Comparison of ENCODE assay signal across 12 mouse cellular contexts in genomic region chr9:115096481-115096880, GRCm38 (mm10).
DNase-seq lines count a peak whose midpoint lies in the region; ATAC-seq and TF ChIP-seq lines count a peak whose summit lies in the region.
"Had no signal": no experiment of that assay in that cellular context is flagged by ENCODE, and none has a peak within 500 bp of the region (broad histone marks: within the 10 kb centered on the region; RNA-seq: fewer than 3 reads in every experiment).

No protein-coding gene starts in this region.

- no peak overlapping the region for H3K4me2 ChIP-seq in hindbrain, embryonic 11.5 days (replicated peaks; ENCODE audit: low read depth, low read length)
- H3K4me2 ChIP-seq in heart, postnatal 0 days (ENCODE audit: low read depth, low read length) = peak overlapping the region; percentile 48
- H3K4me2 ChIP-seq in limb, embryonic 15.5 days = peak overlapping the region; percentile 17; the same call in 1 of the 2 replicates

- H3K36me3 ChIP-seq in hindbrain, embryonic 11.5 days (ENCODE audit: control insufficient read depth, insufficient read depth, low read length) = no peaks in the 10 kb centered on the region
- no peaks in the 10 kb centered on the region for H3K36me3 ChIP-seq in hindbrain, embryonic 10.5 days
- H3K36me3 ChIP-seq in heart, postnatal 0 days (replicated peaks; ENCODE audit: control insufficient read depth, insufficient read depth, low read length) = no peaks in the 10 kb centered on the region
- no peaks in the 10 kb centered on the region for H3K36me3 ChIP-seq in limb, embryonic 15.5 days

- WGBS in hindbrain, embryonic 11.5 days = 60% methylated on average over 10 of the region's 10 CpGs
- 79% methylated on average over 10 of the region's 10 CpGs for WGBS in hindbrain, embryonic 10.5 days
- WGBS in heart, postnatal 0 days = 25% methylated on average over 10 of the region's 10 CpGs
- 46% methylated on average over 10 of the region's 10 CpGs for WGBS in limb, embryonic 15.5 days

- H3K4me3 ChIP-seq in hindbrain, embryonic 11.5 days (ENCODE audit: low read depth, low read length) = no peak overlapping the region
- no peak overlapping the region for H3K4me3 ChIP-seq in hindbrain, embryonic 10.5 days
- peak overlapping the region; percentile 19 for H3K4me3 ChIP-seq in heart, postnatal 0 days (ENCODE audit: low read depth, low read length)
- no peak overlapping the region for H3K4me3 ChIP-seq in limb, embryonic 15.5 days

- TF ChIP-seq EP300 in heart, postnatal 0 days (IDR thresholded peaks at IDR 0.05; ENCODE audit: low read depth) = no peak

- no peak overlapping the region for H3K9ac ChIP-seq in hindbrain, embryonic 11.5 days (ENCODE audit: low read depth, low read length)
- H3K9ac ChIP-seq in heart, postnatal 0 days (replicated peaks; ENCODE audit: low read depth, low read length) = no peak overlapping the region
- no peak overlapping the region for H3K9ac ChIP-seq in limb, embryonic 15.5 days
- H3K9ac ChIP-seq: forebrain, postnatal 0 days; liver, embryonic 14.5 days had no signal

- no peaks in the 10 kb centered on the region; the same call in 1 of the 2 replicates for H3K4me1 ChIP-seq in hindbrain, embryonic 11.5 days (replicated peaks; ENCODE audit: control insufficient read depth, insufficient read depth, low read length)
- no peaks in the 10 kb centered on the region for H3K4me1 ChIP-seq in hindbrain, embryonic 10.5 days (replicated peaks)
- H3K4me1 ChIP-seq in heart, postnatal 0 days (ENCODE audit: control insufficient read depth, insufficient read depth) = no peaks in the 10 kb centered on the region
- H3K4me1 ChIP-seq in limb, embryonic 15.5 days = 0 out of 2 replicates have a peak, but pooled peaks cover 4% of the 10 kb centered on the region

- intact Hi-C loops in gastrocnemius, postnatal 14 days (cut with DNase I; ENCODE audit: low total_unique reads) = no loop called here

- no peaks in the 10 kb centered on the region for H3K27me3 ChIP-seq in hindbrain, embryonic 11.5 days (ENCODE audit: control insufficient read depth, insufficient read depth, low read length)
- no peaks in the 10 kb centered on the region for H3K27me3 ChIP-seq in hindbrain, embryonic 10.5 days (ENCODE audit: insufficient read depth, poor library complexity, severe bottlenecking)
- H3K27me3 ChIP-seq in heart, postnatal 0 days (ENCODE audit: control insufficient read depth, insufficient read depth, low read length) = no peaks in the 10 kb centered on the region
- no peaks in the 10 kb centered on the region for H3K27me3 ChIP-seq in limb, embryonic 15.5 days

- H3K9me3 ChIP-seq in hindbrain, embryonic 11.5 days (ENCODE audit: control insufficient read depth, low read length) = no peaks in the 10 kb centered on the region
- H3K9me3 ChIP-seq in hindbrain, embryonic 10.5 days = 0 out of 2 replicates have a peak, but pooled peaks cover 4% of the 10 kb centered on the region
- H3K9me3 ChIP-seq in heart, postnatal 0 days (replicated peaks; ENCODE audit: control insufficient read depth, low read length) = 0 out of 2 replicates have a peak, but pooled peaks cover 4% of the 10 kb centered on the region
- H3K9me3 ChIP-seq in limb, embryonic 15.5 days = no peaks in the 10 kb centered on the region

- no peak for ATAC-seq in hindbrain, embryonic 11.5 days (ENCODE audit: low FRiP score)
- ATAC-seq in common myeloid progenitor, adult 5-6 weeks (replicated peaks; ENCODE audit: low read depth, poor library complexity, severe bottlenecking) = 0 out of 2 replicates have a peak, but pooled peaks have one; percentile 29
- peak; percentile 82 for ATAC-seq in heart, postnatal 0 days (ENCODE audit: insufficient read depth, low read depth)
- no peak for ATAC-seq in limb, embryonic 15.5 days (ENCODE audit: insufficient number of reproducible peaks, low FRiP score, low TSS enrichment, low read depth)
- ATAC-seq: forebrain, postnatal 0 days had no signal

- no peak for TF ChIP-seq CTCF in heart, postnatal 0 days (IDR thresholded peaks at IDR 0.05; ENCODE audit: low read depth)

- H3K27ac ChIP-seq in hindbrain, embryonic 11.5 days (ENCODE audit: low read depth, low read length) = no peak overlapping the region
- no peak overlapping the region for H3K27ac ChIP-seq in hindbrain, embryonic 10.5 days
- H3K27ac ChIP-seq in heart, postnatal 0 days (ENCODE audit: low read depth) = no peak overlapping the region
- no peak overlapping the region for H3K27ac ChIP-seq in limb, embryonic 15.5 days
- H3K27ac ChIP-seq: liver, embryonic 14.5 days had no signal

- peak; percentile 31 for DNase-seq in hindbrain, embryonic 11.5 days (ENCODE audit: low spot score)
- no peak for DNase-seq in hindbrain, embryonic 10.5 days (ENCODE audit: low spot score)
- DNase-seq in heart, postnatal 0 days (ENCODE audit: low spot score) = peak; percentile 33
- DNase-seq in right cerebral cortex, postnatal 25 days = no peak
- DNase-seq in gastrocnemius, postnatal 14 days = no peak
- DNase-seq in cerebellum, adult 9-11 months = no peak
- DNase-seq: cerebellum, postnatal 36 days; forebrain, postnatal 0 days; layer of hippocampus, adult 9-11 months had no signal

Comparison
In these comparisons a context has a peak if more than half of its experiments do, and no peak if none do; other contexts are left out.
1. DNase-seq: peak in hindbrain, embryonic 11.5 days (single experiment) and heart, postnatal 0 days (single experiment); none in hindbrain, embryonic 10.5 days (single experiment), right cerebral cortex, postnatal 25 days (single experiment), gastrocnemius, postnatal 14 days (single experiment) and cerebellum, adult 9-11 months (single experiment).
2. ATAC-seq: peak in common myeloid progenitor, adult 5-6 weeks (single experiment) and heart, postnatal 0 days (single experiment); none in hindbrain, embryonic 11.5 days (single experiment) and limb, embryonic 15.5 days (single experiment).